Mouse (Mus musculus): ENCODE data around the gene Cryba4. TPM values are rescaled to one million over a fixed set of nuclear protein-coding genes. Genes with fewer than 3 reads are reported as not detected.

Cryba4 gene
- polyA plus RNA-seq, 1 experiment from 2014 or later: 1.3 TPM

- 62% methylated on average over 1 of the region's 1 CpGs for WGBS
- H3K9ac ChIP-seq (ENCODE audit: low read depth, low read length): no peak overlapping the region
- no peak overlapping the region for H3K4me2 ChIP-seq (replicated peaks; ENCODE audit: low read depth)
- H3K4me1 ChIP-seq (replicated peaks; ENCODE audit: control insufficient read depth, insufficient read depth, low read length): 0 out of 2 replicates have a peak, but pooled peaks cover 6% of the 10 kb centered on the region
- no peak overlapping the region for H3K27ac ChIP-seq (ENCODE audit: low read depth, low read length)
- H3K27me3 ChIP-seq (replicated peaks; ENCODE audit: control insufficient read depth, insufficient read depth, low read length): no peaks in the 10 kb centered on the region
- H3K4me3 ChIP-seq (ENCODE audit: low read depth, low read length): no peak overlapping the region
- no peak for TF ChIP-seq CTCF (IDR thresholded peaks at IDR 0.05; ENCODE audit: low read depth)
- ATAC-seq: no peak
- H3K9me3 ChIP-seq (ENCODE audit: control insufficient read depth): no peaks in the 10 kb centered on the region
- H3K36me3 ChIP-seq (ENCODE audit: control insufficient read depth, insufficient read depth): no peaks in the 10 kb centered on the region
These were observed 8.1 kb downstream of the Cryba4 start for GRCm38 (mm10) chr5:112244275-112244562.

GRCm38 (mm10) chr5:112243539-112244274, 8.6 kb downstream of the Cryba4 start:
- no peaks in the 10 kb centered on the region for H3K27me3 ChIP-seq (replicated peaks; ENCODE audit: control insufficient read depth, insufficient read depth, low read length)
- 0 out of 2 replicates have a peak, but pooled peaks cover 6% of the 10 kb centered on the region for H3K4me1 ChIP-seq (replicated peaks; ENCODE audit: control insufficient read depth, insufficient read depth, low read length)
- no peaks in the 10 kb centered on the region for H3K36me3 ChIP-seq (ENCODE audit: control insufficient read depth, insufficient read depth)
- H3K4me2 ChIP-seq (replicated peaks; ENCODE audit: low read depth): no peak overlapping the region
- H3K9me3 ChIP-seq (ENCODE audit: control insufficient read depth): no peaks in the 10 kb centered on the region
- 49% methylated on average over 10 of the region's 10 CpGs for WGBS
- no peak for ATAC-seq
- no peak overlapping the region for H3K27ac ChIP-seq (ENCODE audit: low read depth, low read length)
- no peak overlapping the region for H3K4me3 ChIP-seq (ENCODE audit: low read depth, low read length)
- no peak for TF ChIP-seq CTCF (IDR thresholded peaks at IDR 0.05; ENCODE audit: low read depth)
- H3K9ac ChIP-seq (ENCODE audit: low read depth, low read length): no peak overlapping the region

GRCm38 (mm10) chr5:112243041-112243440, 9.3 kb downstream of the Cryba4 start:
- H3K27me3 ChIP-seq (replicated peaks; ENCODE audit: control insufficient read depth, insufficient read depth, low read length): no peaks in the 10 kb centered on the region
- 32% methylated on average over 5 of the region's 5 CpGs for WGBS
- TF ChIP-seq CTCF (IDR thresholded peaks at IDR 0.05; ENCODE audit: low read depth): no peak

GRCm38 (mm10) chr5:112242361-112242778, 9.9 kb downstream of the Cryba4 start:
- WGBS: 71% methylated on average over 5 of the region's 5 CpGs
- no peak overlapping the region for H3K4me2 ChIP-seq (replicated peaks; ENCODE audit: low read depth)
- no peak overlapping the region for H3K9ac ChIP-seq (ENCODE audit: low read depth, low read length)
- H3K9me3 ChIP-seq (ENCODE audit: control insufficient read depth): no peaks in the 10 kb centered on the region
- ATAC-seq: no peak
- H3K36me3 ChIP-seq (ENCODE audit: control insufficient read depth, insufficient read depth): no peaks in the 10 kb centered on the region
- no peak overlapping the region for H3K4me3 ChIP-seq (ENCODE audit: low read depth, low read length)
- 0 out of 2 replicates have a peak, but pooled peaks cover 6% of the 10 kb centered on the region for H3K4me1 ChIP-seq (replicated peaks; ENCODE audit: control insufficient read depth, insufficient read depth, low read length)
- H3K27ac ChIP-seq (ENCODE audit: low read depth, low read length): no peak overlapping the region
- no peaks in the 10 kb centered on the region for H3K27me3 ChIP-seq (replicated peaks; ENCODE audit: control insufficient read depth, insufficient read depth, low read length)
- no peak for TF ChIP-seq CTCF (IDR thresholded peaks at IDR 0.05; ENCODE audit: low read depth)

More at GRCm38 (mm10) chr5:112243041-112243440, 9.3 kb downstream of the Cryba4 start:
- Histone ChIP-seq H3K4me3 (ENCODE audit: low read depth, low read length) (no peak overlapping the region), H3K9ac (ENCODE audit: low read depth, low read length) (no peak overlapping the region), H3K4me2 (replicated peaks; ENCODE audit: low read depth) (no peak overlapping the region; the same call in 1 of the 2 replicates), H3K9me3 (ENCODE audit: control insufficient read depth) (no peaks in the 10 kb centered on the region), H3K4me1 (replicated peaks; ENCODE audit: control insufficient read depth, insufficient read depth, low read length) (0 out of 2 replicates have a peak, but pooled peaks cover 6% of the 10 kb centered on the region), H3K27ac (ENCODE audit: low read depth, low read length) (no peak overlapping the region), H3K36me3 (ENCODE audit: control insufficient read depth, insufficient read depth) (no peaks in the 10 kb centered on the region)
- peak; percentile 45; the same call in 1 of the 2 replicates for ATAC-seq

GRCm38 (mm10) chr5:112241849-112242248, 10.5 kb downstream of the Cryba4 start:
- Histone ChIP-seq H3K4me1 (replicated peaks; ENCODE audit: control insufficient read depth, insufficient read depth, low read length) (0 out of 2 replicates have a peak, but pooled peaks cover 6% of the 10 kb centered on the region), H3K36me3 (ENCODE audit: control insufficient read depth, insufficient read depth) (no peaks in the 10 kb centered on the region), H3K9me3 (ENCODE audit: control insufficient read depth) (no peaks in the 10 kb centered on the region), H3K4me3 (ENCODE audit: low read depth, low read length) (no peak overlapping the region), H3K27ac (ENCODE audit: low read depth, low read length) (no peak overlapping the region), H3K4me2 (replicated peaks; ENCODE audit: low read depth) (no peak overlapping the region), H3K27me3 (replicated peaks; ENCODE audit: control insufficient read depth, insufficient read depth, low read length) (no peaks in the 10 kb centered on the region), H3K9ac (ENCODE audit: low read depth, low read length) (no peak overlapping the region)
- no peak for TF ChIP-seq CTCF (IDR thresholded peaks at IDR 0.05; ENCODE audit: low read depth)
- no peak for ATAC-seq
- 69% methylated on average over 2 of the region's 2 CpGs for WGBS

GRCm38 (mm10) chr5:112240761-112241160, 11.6 kb downstream of the Cryba4 start:
- no peaks in the 10 kb centered on the region for H3K9me3 ChIP-seq (ENCODE audit: control insufficient read depth)
- no peak overlapping the region for H3K27ac ChIP-seq (ENCODE audit: low read depth, low read length)
- no peak overlapping the region for H3K4me3 ChIP-seq (ENCODE audit: low read depth, low read length)
- ATAC-seq: peak; percentile 32; the same call in 1 of the 2 replicates
- 0 out of 2 replicates have a peak overlapping the region, but pooled peaks have one; percentile 14 for H3K4me2 ChIP-seq (replicated peaks; ENCODE audit: low read depth)
- no peaks in the 10 kb centered on the region for H3K36me3 ChIP-seq (ENCODE audit: control insufficient read depth, insufficient read depth)
- 0 out of 2 replicates have a peak, but pooled peaks cover 6% of the 10 kb centered on the region for H3K4me1 ChIP-seq (replicated peaks; ENCODE audit: control insufficient read depth, insufficient read depth, low read length)
- peak; percentile 98 for TF ChIP-seq CTCF (IDR thresholded peaks at IDR 0.05; ENCODE audit: low read depth)
- 3% methylated on average over 10 of the region's 10 CpGs for WGBS
- no peak overlapping the region for H3K9ac ChIP-seq (ENCODE audit: low read depth, low read length)
- H3K27me3 ChIP-seq (replicated peaks; ENCODE audit: control insufficient read depth, insufficient read depth, low read length): no peaks in the 10 kb centered on the region
